Mouse (Mus musculus) megakaryocyte progenitor cell, adult 5-6 weeks (primary cell): ENCODE data around the gene Chil1. TPM values are rescaled to one million over a fixed set of nuclear protein-coding genes. Genes with fewer than 3 reads are reported as not detected.

Source experiments
- ATAC-seq: replicated peaks from 2 replicates; pipeline ENCODE4 v1.8.0; 2016; ENCODE audit warnings: mild to moderate bottlenecking, moderate TSS enrichment, inconsistent platforms; ENCODE audit not compliant: poor library complexity
- total RNA-seq, 2 experiments: library from RNA; stranded (forward) in 1 of 2; stranded (reverse) in 1 of 2; fragments of 157-497, 149-512 nt in 1 of 2; fragments of 200-1000 nt in 1 of 2; gene quantifications; 2 replicates each; pipeline versions ENCODE4 v1.2.3 to v1.2.4; 2015 to 2017

The Chil1 gene
- total RNA-seq, 2 experiments from 2014 or later, result 9.3 to 16.2 TPM

DNA sequence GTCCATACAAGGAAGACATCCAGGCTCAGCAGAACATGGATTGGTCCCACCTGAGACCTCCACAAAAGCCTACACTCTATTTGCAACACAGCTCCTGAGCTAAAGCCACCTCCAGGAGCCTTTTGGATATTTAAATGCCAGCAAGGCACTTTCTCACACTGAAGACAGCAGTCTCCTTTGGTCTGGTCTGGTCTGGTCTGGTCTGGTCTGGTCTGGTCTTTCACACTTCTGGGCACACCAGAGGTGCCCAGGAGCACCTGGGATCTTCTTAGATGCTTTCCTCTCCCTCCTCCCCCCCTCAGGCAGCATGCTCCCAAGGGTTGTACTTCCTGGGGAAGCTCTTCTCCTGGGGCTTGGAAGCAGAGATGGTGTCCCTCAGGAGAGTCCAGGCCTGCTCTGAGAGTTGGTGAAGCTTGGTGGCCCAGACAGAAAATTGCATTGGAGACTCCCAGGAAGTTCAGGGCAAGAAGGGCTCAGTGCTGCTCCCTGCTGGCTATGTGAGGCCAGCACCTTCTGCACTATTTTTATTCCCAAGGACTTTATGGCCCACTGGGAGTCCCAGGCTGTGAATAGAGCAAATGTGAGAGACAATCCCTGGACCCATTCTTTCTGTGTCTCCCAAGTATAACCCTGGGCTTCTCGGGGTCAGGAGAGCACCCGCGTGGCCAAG lies 19.9 kb downstream of the Chil1 start:
- peak; percentile 72 for ATAC-seq

- ATAC-seq, result no peak
Measured at GRCm38 (mm10) chr1:134204230-134204629, 22.3 kb downstream of the Chil1 start.

GRCm38 (mm10) chr1:134205296-134206018 lies 23.5 kb downstream of the Chil1 start:
- ATAC-seq, result 0 out of 2 replicates have a peak, but pooled peaks have one; percentile 23

GRCm38 (mm10) chr1:134206085-134206484 lies 24.1 kb downstream of the Chil1 start:
- ATAC-seq, result no peak

DNA sequence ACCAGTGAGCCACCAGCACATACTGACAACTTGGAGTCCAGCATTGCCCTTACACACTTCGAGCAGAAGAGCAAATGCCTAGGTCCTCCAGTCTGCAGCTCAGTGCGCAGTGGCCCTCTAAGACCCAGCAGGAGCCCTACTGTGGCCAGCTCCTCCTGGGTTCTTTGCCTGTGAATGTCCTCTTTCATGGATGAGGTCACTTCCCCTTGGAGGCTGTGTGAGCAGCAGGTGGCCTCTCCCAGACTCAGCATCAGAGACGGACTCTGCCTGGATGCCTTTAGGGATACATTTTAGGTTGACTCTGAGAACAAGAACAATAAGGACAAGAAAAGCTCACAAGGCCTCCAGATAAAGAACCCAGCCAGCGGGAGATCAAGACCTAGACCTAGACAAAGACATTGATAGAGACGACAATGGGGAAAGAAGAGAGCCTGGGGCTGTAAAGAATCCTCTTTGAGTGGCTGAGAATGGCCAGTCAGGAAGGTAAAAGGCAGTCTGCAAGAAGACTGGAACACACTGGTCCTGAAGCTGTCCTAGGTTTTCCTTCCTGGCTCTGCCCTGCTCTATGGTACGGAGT lies 28.3 kb downstream of the Chil1 start:
- ATAC-seq, result no peak

GRCm38 (mm10) chr1:134211043-134211442 lies 29.1 kb downstream of the Chil1 start:
- no peak for ATAC-seq

- no peak for ATAC-seq
Measured at GRCm38 (mm10) chr1:134211631-134212030, 29.7 kb downstream of the Chil1 start.

GRCm38 (mm10) chr1:134212351-134212750 lies 30.4 kb downstream of the Chil1 start:
- no peak for ATAC-seq

DNA sequence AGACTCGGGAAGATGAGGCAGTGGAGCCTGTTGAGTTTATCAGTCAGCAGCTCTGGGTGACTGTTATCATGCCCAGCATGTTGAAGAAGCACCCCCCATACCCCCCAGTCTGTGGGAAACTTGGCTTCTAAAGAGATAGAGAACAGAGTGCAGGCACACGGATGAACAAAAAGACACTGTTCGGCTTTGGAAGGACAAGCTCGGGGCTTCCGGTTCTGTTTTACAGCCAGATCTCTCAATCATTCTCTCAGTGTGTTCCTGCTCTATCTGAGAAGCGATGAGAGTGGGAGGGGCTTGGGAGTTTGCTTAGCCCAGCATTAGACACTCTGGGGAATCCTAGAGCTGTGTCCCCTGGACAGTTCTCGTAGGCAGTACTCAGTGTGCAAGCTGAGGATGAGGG lies 31.4 kb downstream of the Chil1 start:
- ATAC-seq, result peak; percentile 75

DNA sequence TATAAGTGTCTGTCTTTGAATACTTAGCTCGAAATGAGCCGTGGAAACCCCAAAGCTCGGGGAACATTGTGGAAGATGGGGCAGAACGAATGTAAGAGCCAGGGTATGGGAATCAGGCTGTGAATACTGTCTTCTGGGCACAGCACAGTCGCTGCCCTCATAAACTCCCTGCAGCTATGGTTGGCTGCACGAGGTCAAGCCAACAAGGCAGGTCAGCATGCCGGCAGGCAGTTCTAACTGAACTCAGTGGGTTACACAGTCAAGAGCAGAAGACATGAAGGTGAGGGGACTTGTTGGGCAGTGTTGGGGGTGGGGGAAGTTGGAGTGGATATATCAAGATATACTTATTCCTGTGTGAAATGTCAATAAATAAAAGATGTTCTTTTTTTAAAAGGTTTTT lies 33.1 kb downstream of the Chil1 start:
- ATAC-seq, result no peak

DNA sequence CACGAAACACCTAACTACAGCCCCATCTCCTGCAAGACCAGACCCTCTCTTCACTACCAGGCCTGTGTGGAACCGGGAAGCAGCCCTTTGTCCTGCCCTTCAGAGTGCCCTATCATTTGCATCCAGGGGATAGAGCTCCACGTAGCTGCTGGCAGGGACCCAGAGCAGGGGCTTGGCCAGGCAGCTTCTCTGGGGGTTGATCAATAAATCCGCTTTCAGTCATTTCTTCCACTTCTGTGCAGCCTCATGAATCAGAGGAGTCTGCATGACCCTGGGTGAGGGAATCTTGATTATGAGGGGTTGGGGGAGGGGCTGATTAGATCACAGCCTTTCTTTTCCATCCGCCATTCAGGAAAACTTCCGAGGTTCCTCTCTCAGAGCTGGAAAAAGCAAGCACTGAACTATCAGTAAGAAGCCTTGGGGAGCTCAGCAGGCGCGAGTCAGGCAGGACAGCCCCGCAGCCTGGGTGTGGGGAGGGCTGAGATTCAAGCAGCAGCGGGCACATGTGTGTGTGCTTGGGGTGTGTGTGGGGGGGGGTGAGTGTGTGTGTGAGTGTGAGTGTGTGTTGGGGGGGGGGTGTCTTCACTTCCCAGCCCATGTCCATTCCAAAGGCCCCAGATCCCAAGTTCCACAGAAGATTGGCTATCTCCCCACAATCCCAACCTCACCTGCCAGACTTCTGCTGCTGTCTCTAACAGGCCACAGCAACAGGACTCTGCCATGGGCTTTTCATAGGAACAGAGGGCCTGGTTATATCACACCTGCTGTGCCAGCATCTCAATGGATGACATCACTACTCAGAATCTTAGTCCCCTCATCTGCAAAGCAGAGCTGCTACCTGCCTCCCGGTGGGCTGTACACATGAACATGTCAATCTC lies 34.0 kb downstream of the Chil1 start:
- no peak for ATAC-seq

- ATAC-seq, result no peak
Measured at GRCm38 (mm10) chr1:134216629-134216971, 34.6 kb downstream of the Chil1 start.

GRCm38 (mm10) chr1:134217028-134217481 lies 35.1 kb downstream of the Chil1 start:
- ATAC-seq, result no peak

DNA sequence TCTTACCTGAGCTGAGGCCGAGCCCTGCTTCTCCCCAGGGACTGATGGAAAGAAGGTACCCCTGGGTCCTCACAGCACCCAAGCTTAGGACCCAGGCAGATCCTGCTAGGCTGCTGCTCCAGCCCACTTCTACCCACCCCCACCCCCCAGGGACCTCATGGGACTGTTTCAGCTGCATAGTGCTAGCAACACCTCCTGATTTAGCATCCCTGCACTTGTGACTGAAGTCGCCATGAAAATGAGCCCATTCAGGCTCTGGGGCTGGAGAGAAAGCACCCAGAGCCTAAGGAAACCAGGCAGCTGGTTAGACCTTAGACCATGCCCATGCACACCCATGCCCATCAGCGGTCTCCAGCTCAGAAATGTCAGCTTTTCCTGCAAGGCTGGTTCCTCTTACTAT lies 36.0 kb downstream of the Chil1 start:
- no peak for ATAC-seq

DNA sequence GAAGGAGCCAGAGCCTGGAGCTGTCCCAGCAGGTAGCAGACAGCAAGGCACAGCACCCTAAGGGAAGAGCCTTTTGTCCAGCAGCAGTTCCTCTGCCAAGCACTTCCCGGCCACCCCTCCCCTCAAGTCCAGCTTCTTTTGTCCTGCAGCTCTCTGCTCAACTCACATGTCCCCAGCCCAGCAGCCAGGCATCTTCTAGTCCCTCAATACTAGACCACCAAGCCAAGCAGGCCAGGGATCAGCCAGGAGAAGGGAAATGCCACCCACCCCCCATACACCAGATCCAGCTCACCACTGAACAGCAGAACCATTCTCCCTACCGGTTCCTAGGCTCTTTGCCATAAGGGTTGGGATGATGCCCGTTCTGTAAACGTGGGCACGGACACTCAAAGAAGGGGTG lies 37.6 kb downstream of the Chil1 start:
- no peak for ATAC-seq

DNA sequence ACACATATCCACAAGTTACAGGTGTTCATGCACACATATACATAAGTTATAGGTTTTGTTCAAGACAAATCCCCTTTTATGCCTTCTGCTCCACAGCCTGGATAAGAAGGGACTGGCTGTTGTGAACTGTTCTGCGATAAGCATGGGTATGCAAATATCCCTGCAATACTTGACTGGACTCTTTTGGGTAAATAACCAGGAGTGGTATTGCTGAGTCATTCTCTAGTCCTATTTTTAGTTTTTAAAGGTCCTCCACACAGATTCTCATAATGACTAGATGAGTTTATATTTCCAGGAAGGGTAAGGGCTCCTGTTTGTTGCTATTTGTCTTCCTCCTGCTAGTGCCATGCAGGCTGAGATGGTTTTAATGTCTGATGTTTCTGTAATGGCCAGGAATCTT lies 39.2 kb downstream of the Chil1 start:
- ATAC-seq, result peak; percentile 55

- ATAC-seq, result 0 out of 2 replicates have a peak, but pooled peaks have one; percentile 14
Measured at GRCm38 (mm10) chr1:134222122-134223055, 40.4 kb downstream of the Chil1 start.

GRCm38 (mm10) chr1:134224649-134225227 lies 42.8 kb downstream of the Chil1 start:
- ATAC-seq, result no peak

GRCm38 (mm10) chr1:134225375-134225774 lies 43.4 kb downstream of the Chil1 start:
- no peak for ATAC-seq

DNA sequence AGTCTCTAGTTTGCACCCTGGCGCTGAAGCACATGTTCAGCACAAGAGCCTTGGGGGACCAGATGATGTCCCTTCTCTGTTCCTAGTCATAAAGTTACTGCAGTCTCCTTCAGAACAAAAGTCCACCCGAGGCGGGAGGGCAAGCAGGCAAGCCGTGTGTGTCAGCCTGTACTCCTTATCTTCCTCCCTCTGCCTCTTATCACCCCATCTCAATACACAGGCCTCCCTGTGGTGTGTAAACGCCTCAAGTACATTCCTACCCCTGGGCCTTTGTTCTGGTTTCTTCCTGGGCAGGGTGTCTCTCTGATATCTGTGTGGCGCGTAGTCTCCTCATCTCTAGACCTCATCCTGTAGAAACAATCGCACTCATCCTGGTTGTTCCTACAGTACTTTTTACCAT lies 44.8 kb downstream of the Chil1 start:
- no peak for ATAC-seq
